Mouse (Mus musculus): ENCODE results near the gene Pola1. TPM values are rescaled to one million over a fixed set of nuclear protein-coding genes. Genes with fewer than 3 reads are reported as not detected.

Gene Pola1
- total RNA-seq, 2 experiments from 2014 or later = 2.1 to 2.2 TPM

GRCm38 (mm10) chrX:93397089-93397488, 234.9 kb downstream of the Pola1 start:
- DNase-seq = no peak
- no peak overlapping the region for H3K27ac ChIP-seq
- no peak for TF ChIP-seq CTCF (IDR thresholded peaks at IDR 0.05)
- intact Hi-C loops (cut with DNase I) = no loop called here
- no peak overlapping the region for H3K4me3 ChIP-seq

- no peak overlapping the region for H3K4me3 ChIP-seq
- intact Hi-C loops (cut with DNase I) = no loop called here
- TF ChIP-seq CTCF (IDR thresholded peaks at IDR 0.05) = no peak
- no peak overlapping the region for H3K27ac ChIP-seq
- DNase-seq = no peak
These were observed 254.5 kb downstream of the Pola1 start for GRCm38 (mm10) chrX:93377285-93377972.

GRCm38 (mm10) chrX:93373503-93373902, 258.5 kb downstream of the Pola1 start:
- intact Hi-C loops (cut with DNase I) = no loop called here
- Histone ChIP-seq H3K27ac (no peak overlapping the region), H3K4me3 (no peak overlapping the region)
- no peak for DNase-seq
- TF ChIP-seq CTCF (IDR thresholded peaks at IDR 0.05) = no peak

GRCm38 (mm10) chrX:93369708-93370107, 262.2 kb downstream of the Pola1 start:
- Histone ChIP-seq H3K4me3 (no peak overlapping the region), H3K27ac (no peak overlapping the region)
- intact Hi-C loops (cut with DNase I) = no loop called here
- no peak for TF ChIP-seq CTCF (IDR thresholded peaks at IDR 0.05)
- DNase-seq = no peak

- no peak for TF ChIP-seq CTCF (IDR thresholded peaks at IDR 0.05)
- Histone ChIP-seq H3K27ac (no peak overlapping the region), H3K4me3 (no peak overlapping the region)
- intact Hi-C loops (cut with DNase I) = no loop called here
- no peak for DNase-seq
These were observed 263.7 kb downstream of the Pola1 start for GRCm38 (mm10) chrX:93368211-93368610.

GRCm38 (mm10) chrX:93321336-93321735, 310.6 kb downstream of the Pola1 start:
- intact Hi-C loops (cut with DNase I) = no loop called here
- Histone ChIP-seq H3K27ac (no peak overlapping the region), H3K4me3 (no peak overlapping the region)
- no peak for DNase-seq
- no peak for TF ChIP-seq CTCF (IDR thresholded peaks at IDR 0.05)

GRCm38 (mm10) chrX:93319979-93320378, 312.0 kb downstream of the Pola1 start:
- TF ChIP-seq CTCF (IDR thresholded peaks at IDR 0.05) = no peak
- H3K27ac ChIP-seq = no peak overlapping the region
- H3K4me3 ChIP-seq = no peak overlapping the region
- no peak for DNase-seq
- intact Hi-C loops (cut with DNase I) = no loop called here

GRCm38 (mm10) chrX:93317577-93317976, 314.4 kb downstream of the Pola1 start:
- intact Hi-C loops (cut with DNase I) = no loop called here

GRCm38 (mm10) chrX:93305780-93306179, 326.2 kb downstream of the Pola1 start:
- no peak for TF ChIP-seq CTCF (IDR thresholded peaks at IDR 0.05)
- no peak overlapping the region for H3K4me3 ChIP-seq
- no peak overlapping the region for H3K27ac ChIP-seq
- DNase-seq = no peak
- intact Hi-C loops (cut with DNase I) = no loop called here

More at GRCm38 (mm10) chrX:93317577-93317976, 314.4 kb downstream of the Pola1 start:
- no peak for DNase-seq
- H3K4me3 ChIP-seq = no peak overlapping the region
- TF ChIP-seq CTCF (IDR thresholded peaks at IDR 0.05) = no peak
- H3K27ac ChIP-seq = no peak overlapping the region

- TF ChIP-seq CTCF (IDR thresholded peaks at IDR 0.05) = no peak
- Histone ChIP-seq H3K27ac (no peak overlapping the region), H3K4me3 (no peak overlapping the region)
- DNase-seq = no peak
- intact Hi-C loops (cut with DNase I) = no loop called here
These were observed 330.2 kb downstream of the Pola1 start for GRCm38 (mm10) chrX:93301798-93302197.

- intact Hi-C loops (cut with DNase I) = no loop called here
- DNase-seq = no peak
- no peak for TF ChIP-seq CTCF (IDR thresholded peaks at IDR 0.05)
- H3K27ac ChIP-seq = no peak overlapping the region
- H3K4me3 ChIP-seq = no peak overlapping the region
These were observed 331.7 kb downstream of the Pola1 start for GRCm38 (mm10) chrX:93300183-93300815.

- intact Hi-C loops (cut with DNase I) = no loop called here
- no peak overlapping the region for H3K4me3 ChIP-seq
- DNase-seq = no peak
- H3K27ac ChIP-seq = no peak overlapping the region
- no peak for TF ChIP-seq CTCF (IDR thresholded peaks at IDR 0.05)
These were observed 332.2 kb downstream of the Pola1 start for GRCm38 (mm10) chrX:93299771-93300170.

GRCm38 (mm10) chrX:93299046-93299626, 332.8 kb downstream of the Pola1 start:
- H3K4me3 ChIP-seq = peak overlapping the region; percentile 59
- no peak for DNase-seq
- no peak overlapping the region for H3K27ac ChIP-seq
- TF ChIP-seq CTCF (IDR thresholded peaks at IDR 0.05) = no peak
- intact Hi-C loops (cut with DNase I) = no loop called here

Measured in gastrocnemius, adult 2 months (tissue).